Mouse (Mus musculus): ENCODE measurements around the gene Unc5b. TPM values are rescaled to one million over a fixed set of nuclear protein-coding genes. Genes with fewer than 3 reads are reported as not detected.

Gene Unc5b
- total RNA-seq, 4 experiments from 2014 or later = 12.9 to 16.4 (median 15.0) TPM

DNA sequence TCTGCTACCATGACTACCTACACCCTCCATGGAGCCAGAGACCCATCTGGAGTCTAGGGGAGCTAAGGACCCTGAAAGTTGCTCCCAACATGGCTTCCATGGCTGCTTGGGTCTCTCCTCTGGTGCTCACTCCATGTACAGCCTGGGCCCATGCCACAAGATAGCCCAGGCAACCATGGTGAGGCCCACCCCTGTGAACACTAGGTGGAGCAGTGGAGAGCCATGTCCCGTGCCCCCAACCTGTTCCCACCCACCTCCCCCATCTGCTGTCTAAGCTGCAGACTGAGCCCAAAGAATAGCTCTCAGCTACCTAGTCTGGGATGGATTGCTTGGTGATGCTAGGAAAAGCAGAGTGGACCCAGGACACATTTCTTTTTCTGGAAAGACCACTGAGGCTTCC lies 108.0 kb downstream of the Unc5b start:
- no peak for DNase-seq (ENCODE audit: low spot score in 2 of 2)

DNA sequence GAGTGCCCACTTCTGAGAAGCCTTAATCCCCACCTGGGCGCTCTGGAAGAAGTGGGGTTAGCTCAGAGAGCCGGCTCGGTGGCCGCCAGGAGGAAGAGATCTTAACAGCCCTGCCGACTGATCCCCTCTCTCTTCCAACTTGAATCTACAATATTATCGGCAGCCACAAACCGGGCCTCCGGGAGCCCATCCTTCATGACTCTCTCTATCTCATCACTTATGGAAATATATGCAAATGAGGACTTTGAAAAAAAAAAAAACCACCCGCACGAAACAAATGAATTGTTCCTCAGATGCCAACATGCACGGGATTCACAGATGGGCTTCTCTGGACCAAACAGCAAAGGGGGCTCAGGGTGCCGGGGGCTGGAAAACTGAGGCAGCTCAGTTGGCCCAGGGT lies 109.7 kb downstream of the Unc5b start:
- no peak for DNase-seq (ENCODE audit: low spot score in 2 of 2)

DNA sequence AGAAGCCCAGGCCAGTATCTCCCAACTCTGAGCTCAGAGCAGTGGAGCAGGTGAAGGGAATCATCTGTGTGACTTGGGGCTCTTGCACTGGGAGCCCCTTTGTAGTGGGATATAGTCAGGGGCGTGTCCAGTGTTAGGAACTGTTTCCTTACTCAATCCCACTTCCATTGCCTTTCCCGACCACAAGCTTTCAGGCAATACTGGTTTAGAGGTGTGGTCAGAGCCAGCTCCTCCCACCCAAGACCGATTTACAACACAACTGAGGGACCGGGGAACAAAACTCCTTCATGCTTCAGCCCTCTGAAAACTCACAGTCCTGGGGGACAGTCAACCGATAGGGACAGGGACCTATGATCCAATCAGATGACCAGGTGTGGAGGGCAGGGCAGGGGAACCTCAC lies 110.9 kb downstream of the Unc5b start:
- no peak for DNase-seq (ENCODE audit: low spot score in 2 of 2)

DNA sequence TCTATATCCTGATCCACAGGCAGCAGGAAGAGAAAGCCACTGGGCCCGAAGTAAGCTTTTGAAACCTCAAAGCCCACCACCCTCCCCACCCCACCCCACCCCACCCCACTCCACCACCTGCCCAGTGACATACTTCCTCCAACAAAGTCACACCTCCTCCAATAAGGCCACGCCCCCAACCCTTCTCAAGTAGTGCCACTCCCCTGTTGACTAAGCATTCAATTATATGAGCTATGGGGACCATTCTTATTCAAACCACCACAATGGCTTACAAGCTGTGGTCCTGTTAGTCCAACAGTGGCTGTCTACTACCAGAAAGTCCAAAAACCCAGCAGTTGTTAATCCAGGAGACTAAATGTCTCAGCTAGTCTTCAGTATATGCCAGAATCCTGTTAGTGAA lies 112.9 kb downstream of the Unc5b start:
- no peak for DNase-seq (ENCODE audit: low spot score in 2 of 2)

DNA sequence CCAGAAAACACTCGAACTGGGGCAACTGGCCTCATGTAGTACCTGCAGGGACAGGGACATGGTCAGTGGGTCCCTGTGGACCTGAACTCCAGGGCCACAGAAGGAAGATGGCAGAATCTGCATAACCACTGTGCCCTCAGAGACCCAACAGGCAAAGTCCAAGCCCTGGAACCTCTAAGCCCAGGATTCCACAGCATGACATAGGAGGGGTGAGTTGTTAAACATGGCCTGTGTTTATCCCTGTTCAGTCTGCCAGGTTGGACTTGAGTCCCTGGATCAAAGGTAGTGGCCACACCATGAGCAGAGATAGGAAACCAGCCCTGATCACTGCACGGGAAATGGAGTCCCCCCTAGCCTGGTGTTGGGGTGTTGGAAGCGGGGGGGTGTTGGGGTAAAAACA lies 114.9 kb downstream of the Unc5b start:
- no peak for DNase-seq (ENCODE audit: low spot score in 2 of 2)

Other genes starting within 250 kb of the Unc5b start
- gene Cdh23, start 135.1 kb downstream of the Unc5b start, total RNA-seq (2022) = 1 to 10 TPM; 3.5 to 5.6 (median 4.0) TPM
- gene Slc29a3, start 78.8 kb downstream of the Unc5b start, total RNA-seq (2022) = 10 to 100 TPM; 13.9 to 22.5 (median 17.9) TPM

Data from layer of hippocampus, adult 8-10 months (tissue).